Mouse (Mus musculus) C2C12 (cell line): ENCODE measurements at regions not wholly inside any gene's neighbourhood (a gene's known extent, or its start where the extent isn't known, plus 50 kb on each side); places are given as distances from the start of the nearest gene placed in this dataset.

Source experiments
- CEBPB ChIP-seq: IDR thresholded peaks from one replicate; pipeline ENCODE4 v1.6.1; 2011; ENCODE audit warnings: low read depth, mild to moderate bottlenecking, control low read depth, moderate library complexity
- CTCF ChIP-seq: IDR thresholded peaks from one replicate; pipeline ENCODE4 v1.5.1; 2011; ENCODE audit not compliant: control insufficient read depth, insufficient read depth, insufficient read length
- FOSL1 ChIP-seq: IDR thresholded peaks from one replicate; pipeline ENCODE4 v1.8.0; 2011; ENCODE audit warnings: mild to moderate bottlenecking, low read length; ENCODE audit not compliant: poor library complexity, insufficient read depth, severe bottlenecking
- MAX ChIP-seq: IDR thresholded peaks from one replicate; pipeline ENCODE4 v1.6.1; 2011; ENCODE audit warnings: mild to moderate bottlenecking, control low read depth
- MYOD1 ChIP-seq: IDR thresholded peaks from one replicate; pipeline ENCODE4 v1.6.1; 2011; ENCODE audit warnings: low read depth; ENCODE audit not compliant: control insufficient read depth, insufficient read length
- MYOG ChIP-seq: IDR thresholded peaks from one replicate; pipeline ENCODE4 v1.6.1; 2011; ENCODE audit not compliant: control insufficient read depth, insufficient read length; ENCODE audit errors: extremely low read depth
- USF1 ChIP-seq: IDR thresholded peaks from one replicate; pipeline ENCODE4 v1.6.1; 2011; ENCODE audit warnings: low read depth, mild to moderate bottlenecking, control low read depth, moderate library complexity

DNA sequence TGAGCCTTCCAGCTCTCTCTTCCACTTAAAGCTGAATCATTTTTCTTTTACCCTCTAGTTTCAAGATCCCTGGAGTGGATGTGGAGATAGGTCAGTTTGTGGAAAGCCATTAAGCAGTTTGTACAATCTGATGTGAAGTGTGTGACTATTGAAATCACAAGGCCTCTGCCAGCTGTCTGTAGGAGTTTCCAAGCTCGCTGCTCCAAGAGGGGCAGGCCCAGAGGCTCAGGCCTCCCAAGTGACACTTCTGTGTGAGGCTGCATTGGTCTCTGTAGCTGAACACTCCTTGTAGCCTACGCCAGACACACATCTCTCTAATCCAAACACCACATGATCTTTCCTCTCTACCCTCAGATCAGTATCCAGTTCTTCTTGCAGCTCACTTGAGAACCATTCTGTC is 413.0 kb downstream of the Tns3 start:
- TF ChIP-seq CTCF (no peak), MYOG (no peak), FOSL1 (no peak), MYOD1 (no peak), MAX (no peak), USF1 (no peak), CEBPB (no peak)
